Mouse (Mus musculus) frontal cortex, postnatal 14 days (tissue): ENCODE measurements at regions not wholly inside any gene's neighbourhood (a gene's known extent, or its start where the extent isn't known, plus 50 kb on each side); places are given as distances from the start of the nearest gene placed in this dataset.

ENCODE experiments used
- DNase-seq, 2 experiments: peaks; one replicate each; pipeline ENCODE4 v3.0.0; 2022; ENCODE audit warnings: low spot score in 2 of 2

- DNase-seq = no peak
Measured at GRCm38 (mm10) chr4:39926021-39926591, 216.8 kb upstream of the Aco1 start.

GRCm38 (mm10) chr4:39926594-39926993, 216.3 kb upstream of the Aco1 start:
- no peak for DNase-seq

DNA sequence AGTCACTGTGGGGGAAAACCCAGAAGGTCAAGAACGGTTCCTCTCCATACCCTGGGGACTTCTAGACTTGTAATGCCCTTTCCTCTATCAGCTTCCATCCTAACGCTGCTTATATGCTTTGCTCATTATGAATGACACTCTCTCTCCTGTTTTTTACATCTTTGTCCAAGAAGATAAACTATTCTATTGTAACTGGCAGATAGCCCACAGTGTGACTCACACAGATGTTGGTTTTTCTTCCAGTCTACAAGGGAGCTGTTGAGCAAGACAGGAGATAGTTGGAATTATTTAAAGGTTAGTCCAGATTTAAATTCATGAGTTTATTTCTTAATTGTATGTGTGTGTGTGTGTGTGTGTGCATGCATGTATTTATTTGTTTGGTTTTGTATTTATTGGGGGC, 214.4 kb upstream of the Aco1 start:
- no peak for DNase-seq

DNA sequence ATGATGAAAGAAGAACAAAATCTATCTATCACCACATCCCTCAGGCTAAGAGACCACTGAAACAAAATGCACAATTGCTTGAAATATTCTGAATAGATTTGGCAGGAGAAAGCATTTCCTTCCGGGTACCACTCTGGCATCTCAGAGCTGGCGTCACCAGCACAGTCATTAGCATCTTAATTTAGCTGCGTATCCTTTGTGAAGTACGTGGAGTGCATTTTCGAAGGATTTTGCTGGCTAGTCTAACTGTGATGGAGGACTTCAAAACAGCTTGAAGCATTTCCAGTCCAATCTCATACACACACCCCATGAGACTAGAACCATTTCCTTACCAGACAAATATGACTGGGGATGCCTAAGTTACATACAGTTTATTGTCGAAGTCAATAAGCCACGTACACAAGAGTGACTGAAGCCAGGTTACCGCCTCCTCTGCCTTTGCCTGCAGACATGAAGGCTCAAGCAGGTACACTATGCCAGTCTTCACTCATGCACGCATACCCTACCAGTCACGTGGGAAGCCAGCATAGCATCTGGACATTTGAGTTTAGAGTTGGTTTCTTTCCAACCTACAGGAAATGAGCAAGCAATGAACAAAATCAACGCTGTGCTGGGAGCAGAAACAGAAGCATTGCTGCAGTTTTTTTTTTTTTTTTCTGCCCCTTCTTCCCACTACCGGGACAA, 208.7 kb upstream of the Aco1 start:
- DNase-seq = no peak

DNA sequence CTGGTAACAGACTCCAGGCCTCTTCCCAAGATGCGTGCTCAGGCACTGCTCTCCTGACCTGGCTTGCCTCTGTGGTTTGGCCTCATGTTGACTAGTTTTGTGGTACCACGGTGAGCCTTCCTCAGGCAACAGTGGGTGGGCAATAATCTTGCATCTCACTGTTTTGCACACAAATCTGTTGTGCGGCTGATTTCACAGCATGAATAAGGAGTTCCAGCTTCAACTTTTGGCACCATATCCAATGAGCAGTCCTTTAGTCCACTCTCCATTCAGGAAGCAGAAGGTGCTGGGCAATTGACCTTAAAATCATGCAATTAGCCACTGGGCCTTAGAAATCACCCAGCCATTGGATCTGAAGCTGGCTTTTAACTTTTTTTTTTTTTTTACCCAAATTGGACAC, 184.2 kb upstream of the Aco1 start:
- no peak for DNase-seq

DNA sequence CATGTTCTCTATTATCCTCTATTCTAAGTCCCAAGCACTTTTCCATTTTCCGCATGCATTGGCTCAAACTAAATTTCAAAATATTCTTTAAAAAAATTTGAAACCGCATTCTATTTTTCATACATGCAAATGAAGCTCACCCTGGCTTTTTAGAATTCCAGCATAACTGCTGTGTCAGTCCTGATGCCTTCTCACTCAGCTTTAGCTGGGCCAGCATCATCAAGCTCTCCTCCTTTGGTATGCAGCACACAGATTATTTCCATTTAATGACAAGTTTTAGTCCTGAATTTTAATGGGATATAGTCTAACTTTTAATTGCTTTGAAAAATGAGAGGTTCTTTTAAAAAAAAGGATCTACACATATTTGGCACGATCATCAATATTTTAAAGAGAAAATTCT, 174.9 kb upstream of the Aco1 start:
- no peak for DNase-seq

- no peak for DNase-seq
Measured at GRCm38 (mm10) chr4:39991358-39991757, 151.5 kb upstream of the Aco1 start.

DNA sequence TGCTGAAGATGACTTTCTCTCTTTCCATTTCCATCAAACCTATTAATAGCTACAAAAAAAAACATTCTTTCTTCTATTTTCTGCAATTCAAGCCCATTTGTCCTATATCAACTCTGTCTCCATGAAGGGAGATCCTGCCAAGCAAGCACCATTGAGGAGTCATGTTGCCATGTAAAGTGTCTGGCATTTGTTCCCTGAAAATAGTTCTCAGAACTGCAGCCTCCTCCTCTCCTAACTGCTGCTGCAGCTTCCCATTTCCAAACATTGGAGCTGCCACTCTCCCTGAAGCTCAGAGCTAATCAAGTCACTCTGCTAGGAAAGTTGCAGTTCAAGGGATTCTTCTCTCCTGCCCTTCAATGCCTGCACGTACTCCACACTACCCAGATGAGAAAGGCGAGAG, 151.0 kb upstream of the Aco1 start:
- no peak for DNase-seq

GRCm38 (mm10) chr4:39998771-39999422, 144.0 kb upstream of the Aco1 start:
- no peak for DNase-seq

- DNase-seq = peak; percentile 58 to 71
Measured at GRCm38 (mm10) chr4:40014666-40015065, 128.2 kb upstream of the Aco1 start.

DNA sequence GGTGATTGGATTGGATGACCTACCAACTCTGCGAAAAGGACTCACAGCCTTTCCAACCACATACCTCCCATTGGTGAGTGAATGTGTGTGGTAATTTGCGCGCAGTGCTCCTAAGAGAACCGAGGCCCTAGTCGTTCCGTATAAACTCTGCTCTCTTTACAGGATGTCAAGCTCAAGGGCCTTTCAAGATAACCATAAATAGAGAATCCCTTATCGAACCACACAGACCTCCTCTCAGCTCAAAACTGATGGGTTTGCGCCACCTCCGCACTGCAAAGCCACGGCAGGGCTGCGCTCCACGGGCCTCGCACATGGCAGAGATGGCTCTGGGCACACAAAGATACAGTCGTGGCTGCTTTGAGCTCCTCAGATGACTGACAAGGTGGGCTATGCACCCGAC, 126.0 kb upstream of the Aco1 start:
- DNase-seq = no peak

GRCm38 (mm10) chr4:40018208-40018607, 124.7 kb upstream of the Aco1 start:
- DNase-seq = no peak

DNA sequence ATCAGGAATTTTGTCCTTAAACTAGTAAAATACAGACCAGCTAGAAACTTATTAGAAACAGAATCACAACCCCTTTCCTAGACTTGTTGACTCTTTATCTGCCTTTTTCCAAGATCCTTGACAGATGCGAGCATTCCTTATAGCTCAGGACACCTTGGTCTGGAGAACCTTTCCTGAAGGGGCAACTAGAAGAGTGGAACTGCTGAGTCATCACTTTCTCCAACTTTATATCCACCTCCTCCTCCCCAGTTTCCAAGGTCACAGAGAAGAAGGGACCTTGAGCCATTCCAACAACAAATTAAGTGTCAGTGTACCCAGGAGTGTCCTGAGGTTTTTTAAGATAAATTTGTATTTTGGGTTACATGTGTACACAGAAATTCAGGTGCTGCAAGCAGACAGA, 111.5 kb upstream of the Aco1 start:
- no peak for DNase-seq

GRCm38 (mm10) chr4:40047846-40048245, 95.0 kb upstream of the Aco1 start:
- DNase-seq = no peak

DNA sequence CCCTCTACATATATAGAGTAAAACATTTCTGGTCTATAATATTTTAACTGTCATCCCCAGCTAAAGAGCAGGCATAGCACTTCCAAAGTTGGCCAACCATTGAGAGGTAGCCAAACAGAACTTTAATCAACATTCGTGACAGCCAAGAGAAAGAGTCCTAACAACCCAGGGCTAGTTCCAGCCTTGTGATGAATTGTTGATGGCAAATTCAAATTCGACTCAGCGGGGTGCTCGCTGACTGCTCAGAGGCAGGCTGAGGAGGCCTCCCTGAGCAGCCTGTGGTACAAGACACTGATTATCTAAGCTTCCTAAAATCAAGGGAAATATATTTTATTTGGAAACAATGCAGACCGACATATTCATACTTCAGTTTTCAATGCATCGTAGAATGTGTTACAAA, 93.8 kb upstream of the Aco1 start:
- no peak for DNase-seq

DNA sequence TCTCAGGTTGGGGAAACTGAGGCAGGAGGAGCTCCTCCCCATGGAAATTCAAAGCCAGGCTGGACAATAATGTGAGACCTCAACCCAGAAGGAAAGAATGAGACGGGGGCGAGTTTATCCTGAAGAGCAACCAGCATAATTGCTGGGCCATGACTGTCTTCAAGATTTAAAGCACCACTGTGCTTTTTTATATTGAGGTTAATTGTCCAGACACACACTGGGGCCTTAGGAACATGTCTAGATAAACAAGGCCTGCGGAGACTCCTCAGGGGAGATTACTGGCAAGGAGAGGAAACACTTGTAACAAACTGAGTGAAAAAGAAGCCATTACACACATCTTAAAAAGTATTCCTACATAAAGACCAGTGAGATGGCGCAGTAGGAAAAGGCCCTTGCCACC, 91.0 kb upstream of the Aco1 start:
- no peak for DNase-seq

DNA sequence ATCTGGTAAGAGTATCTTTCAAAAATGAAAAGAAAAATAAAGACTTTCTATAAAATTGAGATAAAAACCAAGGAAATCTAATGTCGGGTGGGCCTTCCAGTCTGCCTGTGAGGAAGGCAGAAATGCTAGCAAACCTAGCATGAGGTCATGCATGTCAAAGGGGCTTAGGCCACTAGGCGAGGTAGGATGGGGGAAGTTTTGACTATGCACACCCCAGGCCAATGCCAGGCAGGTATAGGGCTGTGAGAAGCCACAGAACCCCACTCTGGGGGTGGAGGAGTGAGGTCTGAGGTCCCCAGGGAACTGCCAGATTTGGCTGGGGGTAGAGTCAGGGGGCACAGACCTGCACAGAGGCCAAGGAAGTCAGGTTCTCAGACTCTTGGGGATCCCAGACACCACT, 89.5 kb upstream of the Aco1 start:
- no peak for DNase-seq

- DNase-seq = no peak
Measured at GRCm38 (mm10) chr4:40063751-40064456, 79.0 kb upstream of the Aco1 start.

DNA sequence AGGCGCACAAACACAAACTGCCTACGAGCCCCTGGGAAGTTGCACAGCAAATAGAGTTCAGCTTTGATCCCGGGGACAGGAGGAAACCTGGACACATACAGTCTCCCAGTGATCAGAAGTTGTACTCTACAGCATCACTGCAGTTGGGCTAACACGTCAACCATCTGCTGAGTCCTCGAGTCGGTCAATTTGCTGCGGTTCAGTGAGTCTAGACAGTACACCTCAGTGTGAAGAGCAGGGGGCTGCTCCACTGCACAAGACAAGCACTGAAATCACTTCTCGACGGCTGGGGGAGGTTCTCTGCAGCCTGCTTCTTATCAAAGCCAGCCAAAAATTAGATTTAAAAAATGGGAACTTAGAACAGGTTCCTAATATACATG, 78.4 kb upstream of the Aco1 start:
- DNase-seq = no peak

DNA sequence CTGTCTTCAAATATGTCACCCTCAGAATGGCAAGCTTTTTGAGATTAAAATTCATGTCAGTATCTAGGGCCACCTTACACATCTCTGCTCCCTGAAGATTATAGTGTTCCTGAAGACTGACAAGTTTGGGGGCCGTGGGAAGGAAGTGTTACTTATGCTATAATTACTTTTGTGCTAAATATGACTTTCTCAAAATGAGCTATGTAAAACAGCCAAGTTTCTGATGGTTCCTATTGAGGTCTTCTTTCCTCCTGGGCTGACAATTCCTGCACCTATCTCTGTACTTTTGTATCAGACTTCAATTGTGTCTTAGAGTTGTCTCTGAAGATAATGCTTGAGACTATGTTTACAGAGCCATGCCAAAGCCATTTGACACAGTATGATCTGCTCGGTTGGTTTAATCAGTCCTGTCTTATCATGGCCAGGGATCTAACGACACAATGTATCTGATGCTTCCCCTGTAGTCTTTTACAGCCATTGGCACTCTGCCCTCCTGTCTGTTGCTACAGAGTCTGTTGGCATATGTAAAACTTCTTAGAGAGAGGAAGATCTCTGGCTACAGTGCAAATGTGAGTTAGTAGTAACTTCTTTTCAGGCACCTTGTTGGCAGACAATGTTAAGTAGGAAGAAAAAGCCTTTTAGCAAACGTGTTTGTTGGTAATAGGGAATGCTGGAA, 71.8 kb upstream of the Aco1 start:
- no peak for DNase-seq

- DNase-seq = no peak
Measured at GRCm38 (mm10) chr4:40081035-40081434, 61.8 kb upstream of the Aco1 start.

DNA sequence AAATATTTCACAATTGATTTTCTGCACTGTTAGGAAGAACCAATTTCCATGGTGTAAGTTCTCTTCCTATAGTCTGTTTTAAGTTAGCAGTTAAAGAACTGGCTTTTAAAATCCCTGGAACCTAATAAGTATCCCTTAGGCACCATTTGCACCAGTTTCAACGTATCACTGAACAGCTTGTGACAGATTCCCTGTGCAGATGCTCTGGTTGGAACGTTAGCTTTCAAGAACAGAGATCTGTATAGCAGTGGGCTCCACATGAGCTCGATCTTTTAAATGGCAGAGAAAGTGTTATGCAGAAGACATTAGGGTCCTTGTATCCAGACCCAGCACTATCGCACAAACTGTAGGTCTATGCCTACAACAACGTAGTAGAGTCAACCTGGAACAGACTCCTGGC, 52.6 kb upstream of the Aco1 start:
- no peak for DNase-seq
